Mouse (Mus musculus): ENCODE results near the gene Amot.

The Amot gene

GRCm38 (mm10) chrX:145482383-145482782, 22.6 kb downstream of the Amot start:
- no peak for ATAC-seq (ENCODE audit: low TSS enrichment)

- ATAC-seq (ENCODE audit: low TSS enrichment): no peak
These were observed 25.0 kb downstream of the Amot start for GRCm38 (mm10) chrX:145479942-145480341.

- ATAC-seq (ENCODE audit: low TSS enrichment): peak; percentile 82
These were observed 27.2 kb downstream of the Amot start for GRCm38 (mm10) chrX:145477725-145478194.

- no peak for ATAC-seq (ENCODE audit: low TSS enrichment)
These were observed 27.8 kb downstream of the Amot start for GRCm38 (mm10) chrX:145477003-145477724.

GRCm38 (mm10) chrX:145468264-145468663, 36.7 kb downstream of the Amot start:
- peak; percentile 90 for ATAC-seq (ENCODE audit: low TSS enrichment)

GRCm38 (mm10) chrX:145463524-145463923, 41.5 kb downstream of the Amot start:
- no peak for ATAC-seq (ENCODE audit: low TSS enrichment)

GRCm38 (mm10) chrX:145461339-145461738, 43.6 kb downstream of the Amot start:
- peak; percentile 82 for ATAC-seq (ENCODE audit: low TSS enrichment)

- ATAC-seq (ENCODE audit: low TSS enrichment): no peak
These were observed 48.7 kb downstream of the Amot start for GRCm38 (mm10) chrX:145456251-145456650.

- no peak for ATAC-seq (ENCODE audit: low TSS enrichment)
These were observed 49.4 kb downstream of the Amot start for GRCm38 (mm10) chrX:145455629-145456028.

GRCm38 (mm10) chrX:145454828-145455227, 50.2 kb downstream of the Amot start:
- ATAC-seq (ENCODE audit: low TSS enrichment): peak; percentile 31; the same call in 1 of the 2 replicates

GRCm38 (mm10) chrX:145441526-145441925, 63.5 kb downstream of the Amot start:
- no peak for ATAC-seq (ENCODE audit: low TSS enrichment)

- ATAC-seq (ENCODE audit: low TSS enrichment): no peak
These were observed 71.3 kb downstream of the Amot start for GRCm38 (mm10) chrX:145433652-145434051.

GRCm38 (mm10) chrX:145430836-145431570, 74.0 kb downstream of the Amot start:
- ATAC-seq (ENCODE audit: low TSS enrichment): no peak

- ATAC-seq (ENCODE audit: low TSS enrichment): no peak
These were observed 76.2 kb downstream of the Amot start for GRCm38 (mm10) chrX:145428811-145429210.

GRCm38 (mm10) chrX:145424026-145424425, 81.0 kb downstream of the Amot start:
- no peak for ATAC-seq (ENCODE audit: low TSS enrichment)

GRCm38 (mm10) chrX:145414319-145414718, 90.7 kb downstream of the Amot start:
- no peak for ATAC-seq (ENCODE audit: low TSS enrichment)

- ATAC-seq (ENCODE audit: low TSS enrichment): no peak
These were observed 93.6 kb downstream of the Amot start for GRCm38 (mm10) chrX:145411425-145411824.

- ATAC-seq (ENCODE audit: low TSS enrichment): no peak
These were observed 98.9 kb downstream of the Amot start for GRCm38 (mm10) chrX:145406052-145406451.

- ATAC-seq (ENCODE audit: low TSS enrichment): no peak
These were observed 103.1 kb downstream of the Amot start for GRCm38 (mm10) chrX:145401926-145402325.

GRCm38 (mm10) chrX:145399236-145399635, 105.7 kb downstream of the Amot start:
- ATAC-seq (ENCODE audit: low TSS enrichment): no peak

Data from frontal cortex, adult (tissue).